Mouse (Mus musculus) adrenal gland, postnatal 0 days (tissue): ENCODE results near the gene 0610010K14Rik. TPM values are rescaled to one million over a fixed set of nuclear protein-coding genes. Genes with fewer than 3 reads are reported as not detected.

Experiments used
- microRNA-seq: library from miRNA; unstranded; fragments of <30 nt; microRNA quantifications from one replicate; pipeline ENCODE4, GENCODE M21; 2016; ENCODE audit warnings: borderline replicate concordance; ENCODE audit not compliant: insufficient number of aligned reads
- polyA plus RNA-seq: library from polyadenylated mRNA; unstranded; fragments of >200 nt; fragmentation: Nextera tagmentation; extraction: Ambion mirVana; gene quantifications from 2 replicates; pipeline ENCODE4 v1.2.1, GENCODE M21; 2015

Gene 0610010K14Rik
- polyA plus RNA-seq: 93.4 and 103 TPM in 2 replicates

DNA sequence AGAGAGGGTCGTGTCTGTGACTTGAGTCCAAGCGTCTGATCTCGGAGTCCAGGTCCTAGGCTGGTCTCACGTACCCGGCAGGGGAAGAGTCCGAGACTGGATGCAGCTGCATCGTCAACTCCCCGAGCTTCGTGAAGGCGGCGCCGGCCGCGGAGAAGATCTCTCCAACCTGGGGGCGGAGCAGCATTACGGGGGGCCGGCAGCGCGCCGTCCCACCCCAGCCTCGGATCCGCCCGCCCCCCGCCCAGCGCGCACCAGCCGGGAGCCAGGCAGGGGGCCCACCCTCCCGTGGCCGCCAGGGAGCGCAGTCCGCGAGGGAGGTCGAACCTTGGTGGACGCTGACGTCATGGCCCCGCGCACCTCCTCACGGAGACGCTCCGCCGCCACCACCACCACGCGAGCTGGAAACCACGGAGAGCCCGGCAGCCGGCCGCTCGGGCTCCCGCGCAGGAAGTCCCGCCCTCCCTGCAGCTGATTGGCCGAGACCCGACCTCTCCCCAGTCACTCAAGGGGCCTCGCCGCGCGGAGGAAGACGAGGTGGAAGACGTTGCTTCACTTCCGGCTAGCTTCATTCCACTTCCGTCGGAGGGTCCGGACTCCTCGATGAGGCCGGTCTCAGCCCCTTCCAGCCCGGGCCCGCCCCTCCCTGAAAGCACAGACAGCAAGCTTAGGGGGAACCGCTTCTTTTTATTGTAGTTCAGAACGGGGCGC lies at the start of gene 0610010K14Rik:
0610010K14Rik (minus strand) TSS at position 458 of the 711 bp plus-strand sequence.

DNA sequence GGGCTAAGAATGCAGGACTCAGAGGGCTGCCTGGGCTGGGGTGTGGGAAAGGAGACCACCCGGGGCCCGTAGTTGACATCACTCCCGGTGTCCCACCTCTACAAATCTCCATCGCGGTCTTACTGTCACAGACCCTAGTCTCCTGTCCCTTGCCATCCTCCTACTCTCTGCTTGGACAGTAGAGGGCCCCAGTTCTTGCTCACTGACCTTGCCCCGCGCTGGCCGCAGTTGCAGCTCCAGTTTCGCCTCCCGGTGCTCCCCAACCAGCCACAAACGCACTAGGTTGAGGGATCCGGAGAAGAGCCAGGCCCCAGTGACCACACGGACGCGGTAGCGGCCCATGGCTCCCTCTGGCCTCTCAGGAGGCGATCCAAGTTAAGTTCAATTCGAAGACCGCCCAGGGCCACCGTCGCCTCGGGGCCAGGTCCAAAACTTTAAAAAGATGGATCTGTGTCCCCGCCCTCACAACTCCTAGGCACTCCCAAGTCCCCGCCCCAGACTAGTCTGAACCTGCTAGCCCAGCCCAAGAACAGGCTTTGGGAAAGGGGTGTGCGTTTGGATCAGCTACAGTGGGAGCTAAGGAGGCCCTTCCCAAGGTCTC lies 17.3 kb upstream of the 0610010K14Rik start, which contains the start of gene Alox12:
Alox12 (minus strand) TSS at position 423 of the 601 bp plus-strand sequence.

DNA sequence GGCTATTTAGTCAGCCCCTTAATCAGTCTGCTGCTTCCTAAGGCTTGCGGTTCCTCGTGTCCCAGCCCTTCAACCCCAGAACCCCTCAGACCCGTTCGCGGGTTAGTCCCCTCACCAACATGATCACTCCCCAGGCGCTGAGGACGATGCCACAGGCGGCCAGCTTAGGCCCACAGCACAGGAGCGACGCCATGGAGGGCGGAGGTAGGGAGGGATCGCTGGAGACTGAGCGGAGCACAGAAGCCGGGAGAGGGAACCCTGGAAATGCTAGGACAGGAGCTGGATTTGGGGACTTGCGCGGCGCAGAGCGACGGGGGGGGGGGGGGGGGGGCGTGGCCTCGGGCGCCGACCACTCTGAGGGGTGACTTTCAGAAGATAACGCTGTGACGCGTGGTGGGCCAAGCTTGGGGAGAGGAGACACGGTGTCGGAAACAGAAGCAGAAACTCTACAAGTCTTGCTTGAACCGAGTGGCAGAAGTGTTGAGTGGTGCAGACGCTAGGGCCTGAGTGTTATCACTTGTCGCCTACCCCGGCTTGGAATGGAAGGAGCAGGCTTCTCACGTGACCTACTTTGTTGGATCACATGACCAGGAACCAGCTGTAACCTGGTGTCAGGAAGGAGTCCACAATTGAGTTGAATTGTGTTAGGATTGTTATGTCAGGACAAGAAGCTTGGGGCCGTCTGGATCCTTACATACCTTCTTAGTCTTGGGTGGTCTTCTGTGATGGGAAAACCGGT lies 2.0 kb upstream of the 0610010K14Rik start, which contains the start of the genes Gm21988 and Rnasek:
Gm21988 (minus strand) TSS at position 290 of the 739 bp plus-strand sequence.
Rnasek (minus strand) TSS at position 302 of the 739 bp plus-strand sequence.

DNA sequence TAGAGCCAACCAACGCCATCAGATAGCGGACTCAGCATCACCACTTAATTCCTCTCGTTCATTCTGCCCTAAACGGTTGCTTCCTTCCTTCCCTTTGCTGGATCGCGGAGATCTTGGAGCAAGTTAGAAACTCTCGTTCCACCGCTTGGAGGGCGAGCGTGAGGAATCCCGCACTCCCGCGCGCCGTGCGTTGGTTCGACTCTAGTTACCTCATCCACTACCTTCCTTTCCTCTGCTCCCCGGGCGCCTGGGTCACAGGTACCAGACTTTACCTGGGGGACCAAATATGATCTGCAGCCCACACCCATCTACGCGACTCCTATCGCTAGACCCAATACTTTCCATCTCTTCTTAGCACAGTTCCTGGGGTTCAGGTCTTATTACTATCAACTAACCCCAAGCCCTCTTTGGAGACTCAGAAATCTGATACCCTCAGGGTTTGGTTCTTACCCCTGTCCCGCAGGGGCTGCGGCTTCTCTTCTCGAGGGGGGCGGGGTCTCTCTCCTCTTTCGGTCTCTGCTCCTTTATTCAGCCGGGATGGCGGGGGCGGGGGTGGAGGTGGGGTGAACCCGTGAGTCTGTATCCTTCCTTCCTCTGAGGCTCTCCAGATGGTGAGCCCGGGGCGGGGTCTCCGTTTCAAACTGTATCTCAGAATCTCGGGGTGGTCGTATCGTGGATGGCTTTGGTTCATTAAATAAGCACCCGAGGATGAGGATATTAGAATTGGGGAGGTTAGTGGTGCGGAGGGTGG lies 8.3 kb downstream of the 0610010K14Rik start, which contains the start of gene Bcl6b:
Bcl6b (minus strand) TSS at position 539 of the 751 bp plus-strand sequence.

DNA sequence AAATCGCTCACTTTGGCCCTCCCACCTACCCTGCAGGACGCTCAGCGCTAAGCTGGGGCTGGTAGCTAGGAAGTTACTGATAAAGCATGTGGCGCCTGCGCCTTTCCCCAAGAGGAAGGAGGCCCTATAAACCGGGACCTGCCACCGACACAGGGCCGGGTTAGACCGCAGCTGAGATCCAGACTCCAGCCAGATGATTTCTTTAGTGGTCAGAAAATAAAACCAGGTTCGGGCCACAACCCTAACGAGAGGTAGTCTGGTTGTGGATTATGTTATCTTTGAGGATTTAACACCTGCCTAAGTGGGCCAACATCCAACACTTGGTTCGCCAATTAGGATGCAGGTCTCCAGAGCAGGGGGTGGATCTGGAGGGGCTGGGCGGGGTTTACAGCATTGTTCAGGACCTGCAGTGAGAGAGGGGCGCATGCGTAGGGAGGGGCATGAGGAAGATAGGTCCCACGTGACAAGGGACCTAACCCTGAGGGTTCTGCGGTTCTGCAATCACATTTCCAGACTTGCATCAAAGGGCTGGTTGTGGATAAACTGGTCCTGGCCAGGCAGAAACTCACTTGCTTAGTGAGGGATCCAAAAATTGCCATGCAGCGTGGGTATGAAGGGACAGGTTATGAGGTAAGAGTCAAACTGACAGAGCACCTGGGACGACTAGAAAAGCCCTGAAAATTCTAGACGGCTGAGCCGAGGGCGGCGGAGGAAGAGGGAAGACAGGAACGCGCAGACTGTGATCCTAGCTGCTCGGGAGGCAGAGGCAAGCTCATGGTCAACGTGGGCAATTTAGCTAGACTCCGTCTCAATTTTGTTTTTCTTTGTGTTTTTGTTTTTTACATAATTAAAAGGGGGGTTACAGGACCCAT lies 16.7 kb downstream of the 0610010K14Rik start, which contains the start of gene Slc16a13:
Slc16a13 (minus strand) TSS at position 334 of the 872 bp plus-strand sequence.

DNA sequence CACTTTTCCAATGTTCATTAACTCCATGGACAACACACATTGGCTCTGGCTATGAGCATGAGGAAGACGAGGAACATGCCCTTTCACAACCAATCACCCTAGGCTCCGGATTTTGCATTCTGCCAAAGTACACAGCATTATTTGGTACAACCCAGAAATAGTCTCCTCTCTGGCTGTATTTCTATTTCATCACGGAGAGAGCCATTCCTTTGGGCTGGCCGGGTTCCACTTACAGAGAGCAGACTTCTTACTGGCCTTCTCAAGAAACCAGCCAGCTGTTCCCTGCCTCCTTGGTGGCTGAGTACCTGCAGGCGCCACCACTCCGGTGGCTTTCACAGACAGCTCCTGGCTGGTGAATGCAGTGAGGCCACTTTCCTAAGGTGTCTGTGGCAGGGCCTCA lies 25.3 kb downstream of the 0610010K14Rik start, which contains the start of gene Slc16a11:
Slc16a11 (plus strand) TSS at position 330 of the 400 bp plus-strand sequence.

Small RNA genes lying within 50 kb of the gene (microRNA-seq; reads per million reads assigned to microRNA genes)
- gene Mir195a (793 reads per million, percentile 73 among the genes with 10 or more reads in this experiment), gene Mir497 (not detected), gene Mir497b (not detected)

Other genes with a start within 250 kb of the 0610010K14Rik start
- gene Gabarap, start 246.8 kb downstream of the 0610010K14Rik start, polyA plus RNA-seq: 665 and 705 TPM in 2 replicates
- gene Phf23, start 242.1 kb downstream of the 0610010K14Rik start, polyA plus RNA-seq: 39.5 and 47.3 TPM in 2 replicates
- gene Dvl2, start 237.3 kb downstream of the 0610010K14Rik start, polyA plus RNA-seq: 14.5 and 17.4 TPM in 2 replicates
- 103 and 150 TPM in 2 replicates for gene Acadvl, start 222.5 kb downstream of the 0610010K14Rik start, polyA plus RNA-seq
- gene Dlg4, start 221.0 kb downstream of the 0610010K14Rik start, polyA plus RNA-seq: 5.0 and 5.4 TPM in 2 replicates
- gene Asgr1, start 183.8 kb downstream of the 0610010K14Rik start, polyA plus RNA-seq: 10.5 and 12.1 TPM in 2 replicates
- gene Asgr2, start 145.3 kb downstream of the 0610010K14Rik start, polyA plus RNA-seq: 1.3 TPM in 2 replicates
- 0.61 and 0.99 TPM in 2 replicates for gene Mgl2, start 107.6 kb downstream of the 0610010K14Rik start, polyA plus RNA-seq
- gene Clec10a, start 81.7 kb downstream of the 0610010K14Rik start, polyA plus RNA-seq: 1.9 and 2.6 TPM in 2 replicates
- 0.61 and 0.86 TPM in 2 replicates for gene Slc16a11, start 25.2 kb downstream of the 0610010K14Rik start, polyA plus RNA-seq
- 2.8 and 4.8 TPM in 2 replicates for gene Slc16a13, start 16.9 kb downstream of the 0610010K14Rik start, polyA plus RNA-seq
- 3.5 and 8.5 TPM in 2 replicates for gene Bcl6b, start 8.1 kb downstream of the 0610010K14Rik start, polyA plus RNA-seq
- 8.0 and 12.6 TPM in 2 replicates for gene Gm21988, start 1.9 kb upstream of the 0610010K14Rik start, polyA plus RNA-seq
- gene Rnasek, start 1.9 kb upstream of the 0610010K14Rik start, polyA plus RNA-seq: 368 and 549 TPM in 2 replicates
- 1.6 TPM in 2 replicates for gene Alox12, start 17.4 kb upstream of the 0610010K14Rik start, polyA plus RNA-seq
- gene Alox12e, start 84.7 kb upstream of the 0610010K14Rik start, polyA plus RNA-seq: 0.14 and 0.26 TPM in 2 replicates
- gene Alox15, start 114.1 kb upstream of the 0610010K14Rik start, polyA plus RNA-seq: 0.44 and 0.91 TPM in 2 replicates
- gene Pelp1, start 172.1 kb upstream of the 0610010K14Rik start, polyA plus RNA-seq: 15.5 and 15.7 TPM in 2 replicates
- 14.6 and 17.0 TPM in 2 replicates for gene Arrb2, start 194.7 kb upstream of the 0610010K14Rik start, polyA plus RNA-seq
- gene Med11, start 214.0 kb upstream of the 0610010K14Rik start, polyA plus RNA-seq: 25.7 and 35.8 TPM in 2 replicates
- 0.68 and 1.1 TPM in 2 replicates for gene Zmynd15, start 221.5 kb upstream of the 0610010K14Rik start, polyA plus RNA-seq
- 12.3 and 15.6 TPM in 2 replicates for gene Cxcl16, start 222.1 kb upstream of the 0610010K14Rik start, polyA plus RNA-seq